Mouse (Mus musculus) heart, embryonic 10.5 days (tissue): ENCODE results near the gene Tmem223. TPM values are rescaled to one million over a fixed set of nuclear protein-coding genes. Genes with fewer than 3 reads are reported as not detected.

Experiments used
- DNase-seq: peaks from one replicate; pipeline ENCODE4 v3.0.0-alpha.2; 2017; ENCODE audit warnings: low spot score
- H3K27ac ChIP-seq: fragments of 300-500 bp; sonication (generic); 2 replicates; pipeline ENCODE4 v1.5.1; 2016; ENCODE audit warnings: mild to moderate bottlenecking
- H3K27me3 ChIP-seq: fragments of 300-500 bp; sonication (generic); 2 replicates; pipeline ENCODE4 v1.6.1; 2016; ENCODE audit warnings: mild to moderate bottlenecking; ENCODE audit not compliant: poor library complexity, insufficient read depth, severe bottlenecking
- H3K36me3 ChIP-seq: fragments of 300-500 bp; sonication (generic); 2 replicates; pipeline ENCODE4 v1.6.1; 2016; ENCODE audit warnings: mild to moderate bottlenecking, moderate library complexity
- H3K4me1 ChIP-seq: fragments of 300-500 bp; sonication (generic); 2 replicates; pipeline ENCODE4 v1.6.1; 2016; ENCODE audit warnings: mild to moderate bottlenecking
- H3K4me3 ChIP-seq: fragments of 300-500 bp; sonication (generic); 2 replicates; pipeline ENCODE4 v1.5.1; 2016; ENCODE audit warnings: mild to moderate bottlenecking, moderate library complexity
- H3K9me3 ChIP-seq: fragments of 300-500 bp; sonication (generic); 2 replicates; pipeline ENCODE4 v1.6.1; 2016; ENCODE audit warnings: mild to moderate bottlenecking, moderate library complexity
- WGBS: fragments of 180-500 bp; shearing (Covaris S2); methylation state at CpG from one replicate; pipeline ENCODE4 v1.1.7; 2016; 5-methylcytosine and 5-hydroxymethylcytosine counted together
- polyA plus RNA-seq: library from polyadenylated mRNA; unstranded; fragments of >200 nt; fragmentation: Nextera tagmentation; extraction: Ambion mirVana; gene quantifications from 2 replicates; pipeline ENCODE4 v1.2.1, GENCODE M21; 2016

Tmem223 gene
- polyA plus RNA-seq, 1 experiment from 2014 or later = 136 TPM

- Histone ChIP-seq H3K27me3 (no peaks in the 10 kb centered on the region), H3K9me3 (no peaks in the 10 kb centered on the region)
- DNase-seq = no peak
These were observed 19.4 kb downstream of the Tmem223 start for GRCm38 (mm10) chr19:8790171-8790570.

DNA sequence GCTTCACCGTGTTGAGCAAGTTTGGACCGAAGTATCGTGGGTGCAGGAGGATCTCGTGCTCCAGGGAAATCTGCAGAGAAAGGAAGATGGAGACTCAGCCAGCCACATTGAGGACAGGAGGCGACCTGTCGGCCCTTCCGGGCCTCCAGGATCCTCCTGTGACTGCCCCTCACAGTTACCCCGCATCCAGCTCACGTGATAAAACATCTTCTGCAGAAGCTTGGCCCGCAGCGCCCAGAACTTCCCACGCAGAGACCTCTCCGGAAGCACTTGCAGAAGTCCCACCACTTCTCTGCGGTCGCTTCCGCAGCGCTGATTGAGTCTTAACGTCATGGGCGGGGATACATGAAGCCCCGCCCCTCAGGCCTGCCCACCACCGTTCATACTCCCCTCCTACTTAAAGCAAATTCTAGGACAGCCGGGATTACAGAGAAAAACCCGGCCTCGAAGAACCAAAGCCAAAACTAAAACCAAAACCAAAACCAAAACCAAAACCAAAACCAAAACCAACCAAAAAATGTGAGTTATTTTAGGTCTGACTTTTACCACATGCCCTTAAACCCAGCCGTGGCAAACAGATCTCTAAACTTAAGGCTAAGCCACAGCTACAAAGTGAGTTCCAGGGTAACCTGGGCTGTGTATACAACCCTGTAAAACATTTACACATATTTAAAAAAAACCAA is 27.6 kb downstream of the Tmem223 start, which contains the start of gene Polr2g:
Polr2g (minus strand) TSS at position 314 of the 683 bp plus-strand sequence.
- H3K36me3 ChIP-seq = peaks cover 28% of the 10 kb centered on the region
- H3K9me3 ChIP-seq = no peaks in the 10 kb centered on the region
- H3K27ac ChIP-seq = peak within 1 kb of the TSS; percentile 86
- peaks cover 19% of the 10 kb centered on the region for H3K4me1 ChIP-seq
- peak within 1 kb of the TSS; percentile 71 for H3K4me3 ChIP-seq
- peak; percentile 95 for DNase-seq
- WGBS = 2% methylated on average over 25 of the region's 25 CpGs
- H3K27me3 ChIP-seq = no peaks in the 10 kb centered on the region

More at GRCm38 (mm10) chr19:8790171-8790570, 19.4 kb downstream of the Tmem223 start:
- H3K27ac ChIP-seq = no peak overlapping the region
- H3K4me1 ChIP-seq = peaks cover 9% of the 10 kb centered on the region; the same call in 1 of the 2 replicates
- WGBS = 82% methylated on average over 7 of the region's 7 CpGs
- peaks cover 34% of the 10 kb centered on the region for H3K36me3 ChIP-seq
- no peak overlapping the region for H3K4me3 ChIP-seq

- no peak overlapping the region for H3K4me3 ChIP-seq
- H3K9me3 ChIP-seq = no peaks in the 10 kb centered on the region
- peaks cover 25% of the 10 kb centered on the region for H3K36me3 ChIP-seq
- no peak for DNase-seq
- no peaks in the 10 kb centered on the region for H3K27me3 ChIP-seq
- peaks cover 21% of the 10 kb centered on the region for H3K4me1 ChIP-seq
- no peak overlapping the region; the same call in 1 of the 2 replicates for H3K27ac ChIP-seq
These were observed 28.1 kb downstream of the Tmem223 start for GRCm38 (mm10) chr19:8798947-8799315.

DNA sequence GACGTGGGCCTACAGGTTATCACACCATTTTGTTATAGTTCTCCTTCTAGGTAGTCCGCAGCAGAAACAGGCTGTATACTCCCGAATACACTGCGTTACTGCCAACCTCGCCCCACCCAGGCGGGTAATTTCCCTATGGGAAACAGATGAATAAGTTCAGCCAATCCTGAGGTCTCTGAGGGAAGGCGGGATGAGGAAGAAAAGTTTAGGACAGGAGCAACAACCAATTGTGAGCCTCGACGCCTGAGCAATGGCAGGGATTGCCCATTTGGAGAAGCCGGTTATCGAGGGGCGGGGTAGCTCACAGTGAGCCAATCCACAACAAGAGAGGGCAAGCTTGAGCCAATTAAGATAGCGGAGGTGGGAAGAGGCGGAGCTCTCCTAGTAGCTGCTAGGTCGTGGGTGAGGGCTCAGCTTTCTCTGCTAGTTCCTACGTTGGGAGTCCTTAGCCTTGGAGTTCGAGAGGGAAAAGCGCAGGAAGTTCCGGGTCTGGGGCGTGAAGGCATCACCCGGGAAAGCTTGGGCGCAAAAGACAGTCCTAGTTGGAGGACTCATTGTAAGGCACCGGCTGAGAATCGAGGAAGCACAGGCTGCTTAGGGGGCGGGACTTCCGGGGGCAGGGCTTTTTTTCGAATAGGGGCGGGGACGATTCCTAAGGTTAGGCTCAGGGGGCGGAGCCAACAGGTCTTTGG is 31.5 kb downstream of the Tmem223 start, which contains the start of gene Zbtb3:
Zbtb3 (plus strand) TSS at position 426 of the 692 bp plus-strand sequence.
- Histone ChIP-seq H3K9me3 (no peaks in the 10 kb centered on the region), H3K4me1 (peaks cover 19% of the 10 kb centered on the region), H3K27me3 (no peaks in the 10 kb centered on the region), H3K4me3 (peak within 1 kb of the TSS; percentile 64), H3K36me3 (peaks cover 30% of the 10 kb centered on the region), H3K27ac (peak within 1 kb of the TSS; percentile 86)
- WGBS = under 1% methylated on average over 30 of the region's 30 CpGs
- peak; percentile 100 for DNase-seq

DNA sequence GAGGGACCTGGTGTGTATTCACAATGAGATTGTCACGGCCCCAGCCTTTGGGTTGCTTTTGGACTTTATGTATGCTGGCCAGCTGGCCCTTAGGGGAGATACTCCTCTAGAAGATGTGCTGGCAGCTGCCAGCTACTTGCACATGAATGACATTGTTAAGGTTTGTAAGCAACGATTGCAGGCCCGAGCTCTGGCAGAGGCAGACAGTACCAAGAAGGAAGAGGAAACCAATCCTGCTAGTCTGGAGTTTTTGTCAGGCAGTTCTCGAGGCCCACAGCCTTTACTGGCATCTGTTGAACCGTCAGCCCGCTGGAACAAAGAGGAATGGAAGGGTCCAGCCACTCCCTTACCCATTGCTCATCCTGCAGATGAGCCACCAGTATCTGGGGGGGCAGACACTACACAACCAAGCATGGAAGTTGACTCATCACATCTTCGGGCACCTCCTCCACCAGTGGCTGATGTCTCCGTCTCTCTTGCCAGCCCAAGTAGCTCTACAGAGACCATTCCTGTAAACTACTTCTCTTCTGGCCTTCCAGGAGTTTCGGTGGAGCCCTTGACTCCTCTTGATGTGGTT is 32.5 kb downstream of the Tmem223 start:
- Histone ChIP-seq H3K36me3 (peaks cover 40% of the 10 kb centered on the region), H3K27ac (peak overlapping the region; percentile 86)

GRCm38 (mm10) chr19:8803879-8804660 is 33.3 kb downstream of the Tmem223 start:
- Histone ChIP-seq H3K9me3 (no peaks in the 10 kb centered on the region), H3K27me3 (no peaks in the 10 kb centered on the region), H3K4me1 (peaks cover 14% of the 10 kb centered on the region), H3K36me3 (peaks cover 47% of the 10 kb centered on the region), H3K4me3 (no peak overlapping the region), H3K27ac (no peak overlapping the region)
- 86% methylated on average over 11 of the region's 11 CpGs for WGBS
- no peak for DNase-seq

More for the DNA sequence above, 32.5 kb downstream of the Tmem223 start:
- Histone ChIP-seq H3K27me3 (no peaks in the 10 kb centered on the region), H3K9me3 (no peaks in the 10 kb centered on the region), H3K4me3 (peak overlapping the region; percentile 64), H3K4me1 (peaks cover 14% of the 10 kb centered on the region)
- 92% methylated on average over 9 of the region's 9 CpGs for WGBS
- DNase-seq = no peak

DNA sequence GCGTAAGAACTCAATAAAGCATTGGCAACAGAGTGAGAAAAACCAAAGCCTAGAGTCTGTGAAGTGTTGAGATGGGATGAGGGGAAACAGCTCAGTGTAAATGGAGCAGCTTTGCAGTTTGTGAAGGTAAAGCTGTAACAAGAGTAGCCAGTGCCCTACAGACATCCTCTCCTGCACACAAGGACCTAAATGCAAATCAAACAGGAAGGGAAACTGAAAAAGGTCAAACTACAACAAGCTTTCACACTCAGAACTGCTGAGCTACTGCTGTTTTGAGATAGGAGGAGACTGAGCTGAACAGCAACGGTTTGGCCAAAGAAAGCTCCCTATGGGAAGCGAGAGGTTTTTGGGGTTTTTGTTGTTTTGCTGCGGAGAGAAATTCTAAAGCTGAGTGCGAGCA is 36.0 kb downstream of the Tmem223 start:
- H3K4me3 ChIP-seq = no peak overlapping the region
- H3K27ac ChIP-seq = no peak overlapping the region
- H3K27me3 ChIP-seq = no peaks in the 10 kb centered on the region
- 91% methylated on average over 5 of the region's 5 CpGs for WGBS
- H3K9me3 ChIP-seq = no peaks in the 10 kb centered on the region
- DNase-seq = no peak
- peaks cover 11% of the 10 kb centered on the region for H3K4me1 ChIP-seq
- peaks cover 71% of the 10 kb centered on the region for H3K36me3 ChIP-seq

DNA sequence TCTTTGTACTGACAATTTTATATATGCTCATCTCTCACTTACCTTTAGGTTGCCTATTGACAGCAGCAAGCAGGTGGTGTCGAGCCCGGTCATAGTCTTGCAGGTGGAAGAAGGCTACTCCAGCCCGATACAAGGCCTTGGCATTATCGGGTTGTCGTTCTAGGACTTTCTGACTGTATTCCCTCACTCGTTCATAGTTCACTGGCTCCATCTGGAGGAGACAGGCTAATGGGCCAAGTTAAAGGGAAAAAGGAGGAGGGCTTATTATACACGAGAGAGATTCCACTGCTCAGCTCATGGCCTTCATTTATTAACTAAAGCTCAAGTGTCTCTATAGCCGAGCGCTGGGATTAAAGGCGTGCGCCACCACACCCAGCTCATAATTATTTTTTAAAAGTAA is 45.0 kb downstream of the Tmem223 start:
- Histone ChIP-seq H3K27ac (no peak overlapping the region), H3K9me3 (no peaks in the 10 kb centered on the region), H3K4me1 (peaks cover 17% of the 10 kb centered on the region), H3K4me3 (no peak overlapping the region), H3K36me3 (peaks cover 56% of the 10 kb centered on the region), H3K27me3 (no peaks in the 10 kb centered on the region)
- 85% methylated on average over 11 of the region's 11 CpGs for WGBS
- no peak for DNase-seq

DNA sequence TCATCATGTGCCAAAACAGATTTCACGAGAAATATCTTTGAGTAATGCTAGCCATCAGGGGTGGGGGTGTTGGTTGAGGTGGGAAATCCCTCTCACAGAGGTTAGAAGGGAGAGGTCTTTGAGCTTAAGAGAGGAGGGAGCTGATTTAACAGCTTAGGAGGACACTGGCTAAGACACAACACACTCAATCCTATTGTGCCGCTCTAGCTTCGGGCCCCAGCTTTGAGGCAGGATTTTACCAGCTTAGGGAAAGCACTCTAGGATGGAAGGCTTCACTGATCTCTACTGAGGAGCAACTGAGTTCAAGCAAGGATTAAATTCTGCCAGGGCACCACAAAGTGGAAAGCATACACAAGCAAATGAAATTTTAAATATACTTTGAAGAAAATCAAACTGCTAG is 46.2 kb downstream of the Tmem223 start:
- no peak for DNase-seq
- no peaks in the 10 kb centered on the region for H3K9me3 ChIP-seq
- no peak overlapping the region for H3K27ac ChIP-seq
- no peak overlapping the region for H3K4me3 ChIP-seq
- H3K27me3 ChIP-seq = no peaks in the 10 kb centered on the region
- 81% methylated on average over 3 of the region's 3 CpGs for WGBS
- peaks cover 49% of the 10 kb centered on the region for H3K36me3 ChIP-seq
- peaks cover 19% of the 10 kb centered on the region for H3K4me1 ChIP-seq

DNA sequence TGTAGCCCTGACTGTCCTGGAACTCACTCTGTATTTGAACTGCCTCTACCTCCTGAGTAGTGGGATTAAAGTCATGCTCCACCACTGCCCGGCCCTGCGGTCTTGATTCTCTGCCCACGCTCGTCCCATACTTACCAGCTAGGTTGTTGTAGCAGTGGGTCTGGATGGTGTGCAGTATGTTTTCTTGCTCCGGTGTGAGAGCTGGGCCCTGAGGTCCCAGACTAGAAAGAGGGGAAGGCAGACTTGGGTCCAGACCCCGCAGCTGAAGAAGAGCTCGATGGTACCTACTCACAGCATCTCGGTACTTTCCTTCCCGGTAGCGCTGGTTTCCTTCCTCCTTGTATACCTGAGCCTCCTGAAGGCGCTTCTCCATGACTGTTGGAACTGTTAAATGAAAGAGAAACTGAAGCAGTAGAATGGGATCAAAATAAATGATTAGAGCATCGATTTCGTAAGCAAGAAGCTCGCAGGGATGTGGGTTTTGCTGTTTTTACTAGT is 47.6 kb downstream of the Tmem223 start:
- Histone ChIP-seq H3K4me1 (peaks cover 29% of the 10 kb centered on the region), H3K9me3 (no peaks in the 10 kb centered on the region), H3K27ac (peak overlapping the region; percentile 95), H3K36me3 (peaks cover 46% of the 10 kb centered on the region), H3K27me3 (no peaks in the 10 kb centered on the region), H3K4me3 (peak overlapping the region; percentile 100)
- DNase-seq = no peak
- WGBS = 26% methylated on average over 14 of the region's 14 CpGs

- peaks cover 46% of the 10 kb centered on the region for H3K36me3 ChIP-seq
- WGBS = under 1% methylated on average over 33 of the region's 33 CpGs
- H3K4me3 ChIP-seq = peak within 1 kb of the TSS; percentile 100
- DNase-seq = peak; percentile 99
- peaks cover 29% of the 10 kb centered on the region for H3K4me1 ChIP-seq
- no peaks in the 10 kb centered on the region for H3K9me3 ChIP-seq
- peak within 1 kb of the TSS; percentile 95 for H3K27ac ChIP-seq
- no peaks in the 10 kb centered on the region for H3K27me3 ChIP-seq
These were observed 48.2 kb downstream of the Tmem223 start, which contains the start of gene Ttc9c for GRCm38 (mm10) chr19:8818801-8819595. Gene Ttc9c (minus strand): TSS chr19:8819333.
